Mouse (Mus musculus): ENCODE measurements around the gene Shoc2.

DNA sequence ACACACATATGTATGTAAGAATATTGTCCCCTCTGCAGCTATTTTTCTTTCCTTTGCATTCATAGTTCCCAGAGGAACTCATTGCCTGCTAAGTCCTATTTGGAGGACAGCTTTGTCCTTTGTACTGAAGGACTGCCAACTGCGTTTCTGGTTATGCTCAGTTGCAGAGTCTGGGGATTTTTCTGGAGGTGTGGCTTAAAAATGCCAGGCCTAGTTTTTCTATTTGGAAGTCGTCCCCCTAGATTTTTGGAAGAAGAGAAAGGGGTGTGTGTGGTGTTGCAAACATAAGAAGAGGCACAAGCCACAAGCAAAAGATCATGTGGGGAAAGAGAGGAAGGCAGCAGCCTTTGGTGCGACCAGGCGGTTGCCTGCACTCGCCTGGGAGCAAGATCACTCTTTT, 46.1 kb upstream of the Shoc2 start:
- no peak for TF ChIP-seq POLR2A (IDR thresholded peaks at IDR 0.05; ENCODE audit: insufficient read depth, low read depth, low read length)
- no peak for TF ChIP-seq CTCF (IDR thresholded peaks at IDR 0.05)
